Mouse (Mus musculus) megakaryocyte, embryonic 14.5 days (primary cell): Measurements from ENCODE around the gene B4galt5.

Experiments
- FLI1 ChIP-seq: IDR thresholded peaks from 2 replicates; pipeline ENCODE4 v1.6.1; 2012; ENCODE audit warnings: low read length, inconsistent platforms, mixed read lengths
- GATA1 ChIP-seq: IDR thresholded peaks from 3 replicates; pipeline ENCODE4 v1.6.1; 2012; ENCODE audit warnings: mixed read lengths, low read length, inconsistent platforms, borderline replicate concordance

GRCm38 (mm10) chr2:167297985-167298384 is 51.0 kb downstream of the B4galt5 start:
- TF ChIP-seq GATA1 (no peak), FLI1 (no peak)
